Mouse (Mus musculus): ENCODE measurements at regions not wholly inside any gene's neighbourhood (a gene's known extent, or its start where the extent isn't known, plus 50 kb on each side); places are given as distances from the start of the nearest gene placed in this dataset.

- no peak overlapping the region for H3K4me2 ChIP-seq (replicated peaks; ENCODE audit: low read depth, low read length)
- H3K27me3 ChIP-seq (ENCODE audit: control insufficient read depth, insufficient read depth, low read length): no peaks in the 10 kb centered on the region
- H3K9me3 ChIP-seq (ENCODE audit: control insufficient read depth, low read depth, low read length): no peaks in the 10 kb centered on the region
- no peaks in the 10 kb centered on the region for H3K36me3 ChIP-seq (ENCODE audit: control insufficient read depth, insufficient read depth, low read length)
- no peak overlapping the region for H3K9ac ChIP-seq (replicated peaks; ENCODE audit: low read depth, low read length)
- 23% methylated on average over 14 of the region's 14 CpGs for WGBS
- no peak for ATAC-seq (ENCODE audit: insufficient number of reproducible peaks, insufficient read depth, low FRiP score, low read depth)
- H3K27ac ChIP-seq (ENCODE audit: low read length): peak overlapping the region; percentile 35; the same call in 1 of the 2 replicates
- H3K4me3 ChIP-seq (ENCODE audit: low read depth, low read length): no peak overlapping the region
- peaks cover 14% of the 10 kb centered on the region for H3K4me1 ChIP-seq (ENCODE audit: control insufficient read depth, insufficient read depth, low read length)
Observed at GRCm38 (mm10) chr4:131484607-131485111, 353.4 kb downstream of the Ptpru start.

GRCm38 (mm10) chr4:131485126-131485825 is 352.8 kb downstream of the Ptpru start:
- Histone ChIP-seq H3K9me3 (ENCODE audit: control insufficient read depth, low read depth, low read length) (no peaks in the 10 kb centered on the region), H3K27me3 (ENCODE audit: control insufficient read depth, insufficient read depth, low read length) (no peaks in the 10 kb centered on the region), H3K4me3 (ENCODE audit: low read depth, low read length) (no peak overlapping the region), H3K36me3 (ENCODE audit: control insufficient read depth, insufficient read depth, low read length) (no peaks in the 10 kb centered on the region), H3K27ac (ENCODE audit: low read length) (no peak overlapping the region), H3K4me2 (replicated peaks; ENCODE audit: low read depth, low read length) (no peak overlapping the region), H3K4me1 (ENCODE audit: control insufficient read depth, insufficient read depth, low read length) (peaks cover 14% of the 10 kb centered on the region), H3K9ac (replicated peaks; ENCODE audit: low read depth, low read length) (no peak overlapping the region)
- WGBS: 73% methylated on average over 13 of the region's 13 CpGs
- no peak for ATAC-seq (ENCODE audit: insufficient number of reproducible peaks, insufficient read depth, low FRiP score, low read depth)

GRCm38 (mm10) chr4:131486821-131487220 is 351.3 kb downstream of the Ptpru start:
- Histone ChIP-seq H3K36me3 (ENCODE audit: control insufficient read depth, insufficient read depth, low read length) (no peaks in the 10 kb centered on the region), H3K27me3 (ENCODE audit: control insufficient read depth, insufficient read depth, low read length) (no peaks in the 10 kb centered on the region), H3K4me3 (ENCODE audit: low read depth, low read length) (no peak overlapping the region), H3K9ac (replicated peaks; ENCODE audit: low read depth, low read length) (no peak overlapping the region), H3K4me1 (ENCODE audit: control insufficient read depth, insufficient read depth, low read length) (peaks cover 14% of the 10 kb centered on the region), H3K9me3 (ENCODE audit: control insufficient read depth, low read depth, low read length) (no peaks in the 10 kb centered on the region), H3K4me2 (replicated peaks; ENCODE audit: low read depth, low read length) (no peak overlapping the region), H3K27ac (ENCODE audit: low read length) (no peak overlapping the region)
- peak; percentile 12; the same call in 1 of the 2 replicates for ATAC-seq (ENCODE audit: insufficient number of reproducible peaks, insufficient read depth, low FRiP score, low read depth)
- 11% methylated on average over 4 of the region's 4 CpGs for WGBS

GRCm38 (mm10) chr4:131488246-131488645 is 349.8 kb downstream of the Ptpru start:
- no peak overlapping the region for H3K4me3 ChIP-seq (ENCODE audit: low read depth, low read length)
- peaks cover 14% of the 10 kb centered on the region for H3K4me1 ChIP-seq (ENCODE audit: control insufficient read depth, insufficient read depth, low read length)
- no peak overlapping the region for H3K9ac ChIP-seq (replicated peaks; ENCODE audit: low read depth, low read length)
- no peaks in the 10 kb centered on the region for H3K27me3 ChIP-seq (ENCODE audit: control insufficient read depth, insufficient read depth, low read length)
- no peak for ATAC-seq (ENCODE audit: insufficient number of reproducible peaks, insufficient read depth, low FRiP score, low read depth)
- H3K36me3 ChIP-seq (ENCODE audit: control insufficient read depth, insufficient read depth, low read length): no peaks in the 10 kb centered on the region
- H3K27ac ChIP-seq (ENCODE audit: low read length): no peak overlapping the region
- no peak overlapping the region for H3K4me2 ChIP-seq (replicated peaks; ENCODE audit: low read depth, low read length)
- 31% methylated on average over 6 of the region's 6 CpGs for WGBS
- H3K9me3 ChIP-seq (ENCODE audit: control insufficient read depth, low read depth, low read length): no peaks in the 10 kb centered on the region

- ATAC-seq (ENCODE audit: insufficient number of reproducible peaks, insufficient read depth, low FRiP score, low read depth): no peak
- Histone ChIP-seq H3K36me3 (ENCODE audit: control insufficient read depth, insufficient read depth, low read length) (no peaks in the 10 kb centered on the region), H3K27me3 (ENCODE audit: control insufficient read depth, insufficient read depth, low read length) (no peaks in the 10 kb centered on the region), H3K9ac (replicated peaks; ENCODE audit: low read depth, low read length) (no peak overlapping the region), H3K4me2 (replicated peaks; ENCODE audit: low read depth, low read length) (no peak overlapping the region), H3K4me3 (ENCODE audit: low read depth, low read length) (no peak overlapping the region), H3K27ac (ENCODE audit: low read length) (no peak overlapping the region), H3K9me3 (ENCODE audit: control insufficient read depth, low read depth, low read length) (no peaks in the 10 kb centered on the region), H3K4me1 (ENCODE audit: control insufficient read depth, insufficient read depth, low read length) (peaks cover 10% of the 10 kb centered on the region)
- WGBS: 30% methylated on average over 3 of the region's 3 CpGs
Observed at GRCm38 (mm10) chr4:131489056-131489455, 349.0 kb downstream of the Ptpru start.

GRCm38 (mm10) chr4:131491960-131492359 is 346.1 kb downstream of the Ptpru start:
- Histone ChIP-seq H3K9me3 (ENCODE audit: control insufficient read depth, low read depth, low read length) (no peaks in the 10 kb centered on the region), H3K4me2 (replicated peaks; ENCODE audit: low read depth, low read length) (no peak overlapping the region), H3K4me3 (ENCODE audit: low read depth, low read length) (no peak overlapping the region), H3K4me1 (ENCODE audit: control insufficient read depth, insufficient read depth, low read length) (peaks cover 8% of the 10 kb centered on the region; the same call in 1 of the 2 replicates), H3K36me3 (ENCODE audit: control insufficient read depth, insufficient read depth, low read length) (no peaks in the 10 kb centered on the region), H3K9ac (replicated peaks; ENCODE audit: low read depth, low read length) (no peak overlapping the region), H3K27me3 (ENCODE audit: control insufficient read depth, insufficient read depth, low read length) (no peaks in the 10 kb centered on the region), H3K27ac (ENCODE audit: low read length) (no peak overlapping the region)
- no peak for ATAC-seq (ENCODE audit: insufficient number of reproducible peaks, insufficient read depth, low FRiP score, low read depth)
- 40% methylated on average over 4 of the region's 4 CpGs for WGBS

- Histone ChIP-seq H3K4me2 (replicated peaks; ENCODE audit: low read depth, low read length) (no peak overlapping the region), H3K36me3 (ENCODE audit: control insufficient read depth, insufficient read depth, low read length) (no peaks in the 10 kb centered on the region), H3K4me3 (ENCODE audit: low read depth, low read length) (no peak overlapping the region), H3K4me1 (ENCODE audit: control insufficient read depth, insufficient read depth, low read length) (0 out of 2 replicates have a peak, but pooled peaks cover 4% of the 10 kb centered on the region), H3K9me3 (ENCODE audit: control insufficient read depth, low read depth, low read length) (no peaks in the 10 kb centered on the region), H3K27ac (ENCODE audit: low read length) (no peak overlapping the region), H3K9ac (replicated peaks; ENCODE audit: low read depth, low read length) (no peak overlapping the region), H3K27me3 (ENCODE audit: control insufficient read depth, insufficient read depth, low read length) (no peaks in the 10 kb centered on the region)
- no peak for ATAC-seq (ENCODE audit: insufficient number of reproducible peaks, insufficient read depth, low FRiP score, low read depth)
- 57% methylated on average over 4 of the region's 4 CpGs for WGBS
Observed at GRCm38 (mm10) chr4:131493726-131494125, 344.4 kb downstream of the Ptpru start.

GRCm38 (mm10) chr4:131496900-131497299 is 341.2 kb downstream of the Ptpru start:
- Histone ChIP-seq H3K27ac (ENCODE audit: low read length) (no peak overlapping the region), H3K27me3 (ENCODE audit: control insufficient read depth, insufficient read depth, low read length) (no peaks in the 10 kb centered on the region), H3K4me2 (replicated peaks; ENCODE audit: low read depth, low read length) (no peak overlapping the region), H3K4me1 (ENCODE audit: control insufficient read depth, insufficient read depth, low read length) (0 out of 2 replicates have a peak, but pooled peaks cover 4% of the 10 kb centered on the region), H3K9me3 (ENCODE audit: control insufficient read depth, low read depth, low read length) (no peaks in the 10 kb centered on the region), H3K4me3 (ENCODE audit: low read depth, low read length) (no peak overlapping the region), H3K36me3 (ENCODE audit: control insufficient read depth, insufficient read depth, low read length) (no peaks in the 10 kb centered on the region), H3K9ac (replicated peaks; ENCODE audit: low read depth, low read length) (no peak overlapping the region)
- 29% methylated on average over 5 of the region's 5 CpGs for WGBS
- ATAC-seq (ENCODE audit: insufficient number of reproducible peaks, insufficient read depth, low FRiP score, low read depth): 0 out of 2 replicates have a peak, but pooled peaks have one; percentile 42
